Mouse (Mus musculus) C2C12 (cell line): ENCODE measurements around the gene Dmap1.

ENCODE experiments used
- CEBPB ChIP-seq: IDR thresholded peaks from one replicate; pipeline ENCODE4 v1.6.1; 2011; ENCODE audit warnings: low read depth, mild to moderate bottlenecking, control low read depth, moderate library complexity
- CTCF ChIP-seq: IDR thresholded peaks from one replicate; pipeline ENCODE4 v1.5.1; 2011; ENCODE audit not compliant: control insufficient read depth, insufficient read depth, insufficient read length
- MAX ChIP-seq: IDR thresholded peaks from one replicate; pipeline ENCODE4 v1.6.1; 2011; ENCODE audit warnings: mild to moderate bottlenecking, control low read depth
- MYOD1 ChIP-seq: IDR thresholded peaks from one replicate; pipeline ENCODE4 v1.6.1; 2011; ENCODE audit warnings: low read depth; ENCODE audit not compliant: control insufficient read depth, insufficient read length
- MYOG ChIP-seq: IDR thresholded peaks from one replicate; pipeline ENCODE4 v1.6.1; 2011; ENCODE audit not compliant: control insufficient read depth, insufficient read length; ENCODE audit errors: extremely low read depth
- USF1 ChIP-seq: IDR thresholded peaks from one replicate; pipeline ENCODE4 v1.6.1; 2011; ENCODE audit warnings: low read depth, mild to moderate bottlenecking, control low read depth, moderate library complexity

- TF ChIP-seq CTCF (no peak), USF1 (no peak), CEBPB (no peak), MYOD1 (no peak), MYOG (no peak), MAX (no peak)
Measured at GRCm38 (mm10) chr4:117683048-117683768, 1.1 kb upstream of the Dmap1 start.
